Mouse (Mus musculus) kidney, adult 2 months (tissue): Measurements from ENCODE around the gene Qser1. TPM values are rescaled to one million over a fixed set of nuclear protein-coding genes. Genes with fewer than 3 reads are reported as not detected.

Experiments
- DNase-seq: peaks from one replicate; pipeline ENCODE4 v3.0.0; 2021
- H3K27ac ChIP-seq: fragments of 200-500 bp; 2 replicates; pipeline ENCODE4 v1.5.1; 2012; ENCODE audit warnings: low read depth, low read length, control low read depth, inconsistent platforms; ENCODE audit not compliant: insufficient read depth
- H3K27me3 ChIP-seq: fragments of 200-500 bp; replicated peaks from 2 replicates; pipeline ENCODE4 v1.6.1; 2012; ENCODE audit warnings: mild to moderate bottlenecking, moderate library complexity, low read length, inconsistent platforms; ENCODE audit not compliant: control insufficient read depth, insufficient read depth
- H3K36me3 ChIP-seq: fragments of 200-500 bp; 2 replicates; pipeline ENCODE4 v1.6.1; 2012; ENCODE audit warnings: mild to moderate bottlenecking, moderate library complexity, low read length, inconsistent platforms; ENCODE audit not compliant: control insufficient read depth, insufficient read depth
- H3K4me1 ChIP-seq: fragments of 200-500 bp; 2 replicates; pipeline ENCODE4 v1.6.1; 2011; ENCODE audit warnings: low read length; ENCODE audit not compliant: control insufficient read depth, insufficient read depth
- H3K4me3 ChIP-seq: fragments of 200-500 bp; 2 replicates; pipeline ENCODE4 v1.5.1; 2011; ENCODE audit warnings: mild to moderate bottlenecking, low read depth, low read length, control low read depth; ENCODE audit not compliant: insufficient read depth
- CTCF ChIP-seq: fragments of 200-500 bp; conservative IDR thresholded peaks from 2 replicates; pipeline ENCODE4 v1.5.1; 2011; ENCODE audit warnings: low read depth, mild to moderate bottlenecking, control low read depth, low read length, moderate library complexity, mixed read lengths; ENCODE audit not compliant: insufficient read depth, insufficient read length
- POLR2A ChIP-seq: fragments of 200-500 bp; IDR thresholded peaks from one replicate; pipeline ENCODE4 v1.6.1; 2011; ENCODE audit warnings: low read depth, low read length, control low read depth
- WGBS: fragments of 180-500 bp; shearing (Covaris S2); methylation state at CpG from one replicate; pipeline ENCODE4 v1.1.7; 2018; 5-methylcytosine and 5-hydroxymethylcytosine counted together
- polyA plus RNA-seq: library from polyadenylated mRNA; depleted of rRNA; stranded (reverse); fragments of >200 nt; gene quantifications from 2 replicates; pipeline ENCODE4 v1.2.3, GENCODE M21; 2012

The Qser1 gene
- polyA plus RNA-seq, 1 experiment = 5.0 TPM

DNA sequence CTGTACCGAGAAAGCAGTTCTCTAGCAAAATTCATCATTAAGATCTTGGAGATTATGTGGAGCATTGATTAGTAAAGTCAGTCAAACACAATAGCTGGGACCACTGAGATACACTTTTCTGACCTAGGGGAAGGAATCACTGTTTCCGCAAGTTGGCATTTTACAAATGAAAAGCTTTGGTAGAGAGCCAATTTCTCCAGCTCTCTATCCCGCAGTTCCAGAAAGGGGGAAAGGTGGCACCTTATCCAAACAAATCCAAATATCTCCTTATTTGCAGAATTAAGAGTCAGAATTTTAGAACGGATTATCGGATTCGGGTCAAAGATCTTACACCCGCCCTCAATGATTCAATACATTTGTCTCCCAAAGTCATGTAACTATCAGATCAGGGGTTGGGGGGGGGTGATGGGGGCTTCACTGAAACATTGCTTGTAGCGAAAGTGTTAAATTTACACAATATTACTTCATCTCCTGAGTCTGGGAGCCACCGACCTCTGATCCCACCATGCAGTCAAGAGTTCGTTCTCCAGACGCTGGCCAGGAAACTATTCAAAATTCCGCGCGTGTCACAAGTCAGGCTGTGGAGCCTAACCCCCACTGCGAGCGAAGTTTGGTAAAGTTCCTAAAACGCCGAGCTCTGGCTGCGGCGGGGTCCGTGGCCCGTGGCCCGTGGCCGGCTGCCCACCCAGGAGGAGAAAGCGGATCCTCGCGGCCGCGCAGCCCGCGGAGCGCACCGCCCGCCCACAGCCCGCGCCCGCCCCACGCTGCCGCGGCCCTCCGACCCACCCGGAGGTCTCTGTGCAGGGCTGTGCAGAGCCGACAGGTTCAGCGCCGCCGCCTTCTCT, 74.4 kb downstream of the Qser1 start:
- peak overlapping the region; percentile 95 for H3K27ac ChIP-seq
- DNase-seq = peak; percentile 26

DNA sequence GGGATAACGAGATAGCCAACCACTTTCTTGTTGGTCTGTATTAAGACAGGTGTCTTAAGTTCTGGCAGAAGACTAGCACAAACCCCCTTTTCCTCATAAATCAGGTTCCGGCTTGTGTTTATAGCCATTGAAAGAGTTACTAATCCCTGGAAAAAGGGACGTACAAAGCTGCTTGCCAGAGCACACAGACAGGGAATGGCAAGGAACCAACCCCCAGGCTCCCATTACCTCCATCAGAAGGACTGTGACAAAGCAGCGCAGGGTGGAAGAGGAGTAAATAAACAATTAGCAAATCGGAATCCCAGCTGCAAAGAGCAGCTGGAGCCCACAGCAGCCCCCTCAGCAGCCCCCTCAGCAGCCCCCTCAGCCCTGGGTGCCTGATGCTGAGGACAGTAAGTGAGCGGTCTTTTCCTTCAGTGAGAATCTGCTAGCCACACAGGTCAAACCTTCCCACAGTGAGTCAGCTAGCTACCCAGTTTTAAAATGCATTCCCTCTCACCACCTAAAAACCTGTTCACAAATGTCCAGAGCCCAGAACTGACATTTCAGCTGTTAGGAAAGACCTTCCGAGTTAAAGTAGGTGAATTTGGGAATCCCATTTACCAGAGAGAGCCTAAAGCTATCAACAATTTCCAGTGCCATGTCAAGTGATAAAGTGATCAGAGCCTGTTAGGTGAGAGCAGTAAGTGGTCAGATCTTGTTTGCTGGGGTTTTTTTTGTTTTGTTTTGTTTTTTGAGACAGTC, 75.4 kb downstream of the Qser1 start:
- Histone ChIP-seq H3K4me3 (peak overlapping the region; percentile 88), H3K27ac (peak overlapping the region; percentile 52; the same call in 1 of the 2 replicates), H3K27me3 (no peaks in the 10 kb centered on the region), H3K36me3 (no peaks in the 10 kb centered on the region), H3K4me1 (peaks cover 23% of the 10 kb centered on the region)
- peak; percentile 23 for DNase-seq
- WGBS = 51% methylated on average over 7 of the region's 7 CpGs
- TF ChIP-seq CTCF (no peak), POLR2A (no peak)

More for the DNA sequence above, 74.4 kb downstream of the Qser1 start:
- TF ChIP-seq POLR2A = no peak
- TF ChIP-seq CTCF = no peak
- H3K36me3 ChIP-seq = no peaks in the 10 kb centered on the region
- H3K27me3 ChIP-seq = no peaks in the 10 kb centered on the region
- H3K4me3 ChIP-seq = peak overlapping the region; percentile 88
- H3K4me1 ChIP-seq = peaks cover 14% of the 10 kb centered on the region
- 5% methylated on average over 43 of the region's 46 CpGs for WGBS

DNA sequence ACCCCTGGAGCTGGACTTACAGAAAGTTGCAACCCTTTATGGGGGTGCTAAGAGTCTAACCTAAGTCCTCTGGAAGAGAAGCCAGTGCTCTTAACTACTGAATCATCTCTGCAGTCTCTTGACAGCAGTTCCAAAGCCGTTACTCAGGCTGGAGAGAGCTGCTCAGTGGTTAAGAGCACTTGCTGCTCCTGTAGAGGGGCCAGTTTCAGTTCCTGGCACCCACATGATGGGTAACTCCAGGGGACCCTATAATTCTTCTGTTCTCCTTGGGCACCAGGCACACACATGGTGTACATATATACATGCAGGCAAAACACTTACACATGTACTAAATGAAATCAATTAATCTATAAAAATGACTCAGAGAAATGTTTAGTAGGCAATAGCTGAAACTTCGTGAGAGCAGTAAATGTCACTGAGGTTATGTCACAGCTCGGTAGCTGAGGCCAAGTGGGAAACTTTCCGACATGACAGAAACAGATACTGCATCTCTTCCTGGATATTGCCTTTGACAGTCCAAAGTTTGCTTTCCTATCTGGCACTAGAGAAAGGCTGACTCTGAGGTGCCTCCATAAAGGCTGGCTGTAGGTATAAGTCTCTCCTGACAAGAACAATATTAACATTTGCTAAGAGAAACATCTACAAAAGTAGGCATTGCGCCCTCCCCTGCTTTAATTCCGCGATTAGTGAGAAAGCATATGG, 76.2 kb downstream of the Qser1 start:
- no peaks in the 10 kb centered on the region for H3K27me3 ChIP-seq
- peaks cover 27% of the 10 kb centered on the region for H3K4me1 ChIP-seq
- H3K27ac ChIP-seq = no peak overlapping the region
- WGBS = 55% methylated on average over 7 of the region's 7 CpGs
- peak; percentile 17 for DNase-seq
- no peak for TF ChIP-seq CTCF
- no peak for TF ChIP-seq POLR2A
- no peaks in the 10 kb centered on the region for H3K36me3 ChIP-seq
- H3K4me3 ChIP-seq = peak overlapping the region; percentile 38

DNA sequence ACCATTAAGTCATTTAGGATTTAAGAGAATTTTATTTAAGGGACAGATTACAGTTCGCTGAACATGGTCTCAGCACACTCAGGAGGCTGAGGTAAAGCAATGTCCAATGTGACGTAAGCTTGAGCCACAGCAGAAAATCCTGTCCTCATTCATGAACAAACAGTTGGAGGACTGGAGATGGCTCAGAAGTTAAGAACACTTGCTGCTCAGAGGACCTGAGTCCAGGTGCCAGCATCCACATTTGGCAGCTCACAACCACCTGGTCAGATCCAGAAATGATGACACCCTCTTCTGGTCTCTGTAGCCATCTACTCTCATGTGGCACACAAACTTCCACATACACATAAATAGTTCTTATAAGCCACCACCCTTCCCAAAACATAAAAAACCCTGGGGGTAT, 76.9 kb downstream of the Qser1 start:
- H3K27me3 ChIP-seq = no peaks in the 10 kb centered on the region
- no peak overlapping the region for H3K27ac ChIP-seq
- DNase-seq = no peak
- H3K4me1 ChIP-seq = peaks cover 27% of the 10 kb centered on the region
- 67% methylated on average over 2 of the region's 2 CpGs for WGBS
- H3K4me3 ChIP-seq = no peak overlapping the region
- TF ChIP-seq CTCF (no peak), POLR2A (no peak)
- no peaks in the 10 kb centered on the region for H3K36me3 ChIP-seq

DNA sequence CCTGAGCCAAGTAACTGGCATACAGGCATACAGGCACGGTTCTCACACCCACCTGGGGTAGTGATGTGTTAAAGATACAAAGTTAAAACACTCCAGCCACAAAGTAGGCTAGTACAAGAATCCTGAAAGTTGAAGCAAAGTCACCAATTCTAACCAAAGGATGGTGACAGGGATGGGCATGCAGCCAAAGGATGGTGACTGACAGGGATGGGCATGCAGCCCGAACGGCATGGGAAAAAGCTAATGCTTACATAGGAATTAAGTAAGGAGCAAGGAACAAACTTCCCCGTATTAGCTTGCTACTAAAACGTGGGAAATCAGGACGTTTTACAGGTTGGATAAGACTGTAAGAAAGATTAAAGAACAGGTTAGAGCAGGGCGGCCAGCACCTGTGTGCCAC, 80.3 kb downstream of the Qser1 start:
- peak; percentile 20 for DNase-seq
- WGBS = 46% methylated on average over 7 of the region's 7 CpGs
- Histone ChIP-seq H3K27ac (no peak overlapping the region), H3K4me1 (peaks cover 33% of the 10 kb centered on the region), H3K4me3 (no peak overlapping the region), H3K27me3 (no peaks in the 10 kb centered on the region), H3K36me3 (no peaks in the 10 kb centered on the region)
- TF ChIP-seq POLR2A = no peak
- TF ChIP-seq CTCF = no peak

DNA sequence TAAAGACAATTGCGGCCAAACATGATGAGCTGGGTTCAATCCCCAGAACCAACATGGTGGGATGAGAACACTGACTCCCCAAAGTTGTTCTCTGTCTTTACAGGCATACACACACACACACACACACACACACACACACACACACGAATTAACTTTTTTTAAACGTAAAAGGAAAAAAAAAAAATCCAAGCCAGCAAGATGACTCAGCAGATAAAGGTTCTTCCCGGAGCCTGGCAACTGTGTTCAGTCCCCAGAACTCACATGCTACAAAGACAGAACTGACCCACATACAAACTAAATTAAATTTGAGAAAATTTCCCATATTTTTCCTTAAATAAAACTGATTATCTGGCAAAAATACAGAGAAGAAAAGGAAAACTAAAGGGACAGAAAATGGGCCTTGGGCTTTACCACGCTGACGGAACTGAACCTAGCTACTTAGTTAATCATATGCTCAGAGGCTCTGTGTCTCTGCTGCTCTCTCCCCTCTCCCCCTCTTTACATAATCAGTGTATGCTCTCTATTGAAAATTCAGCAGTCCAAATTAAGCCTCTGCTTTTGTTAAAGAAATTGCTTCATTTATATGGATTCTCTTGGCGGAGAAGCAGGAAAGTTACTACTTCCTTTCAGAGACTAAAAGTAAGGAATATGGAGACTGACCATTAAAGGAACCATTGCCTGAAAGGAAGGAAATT, 83.9 kb downstream of the Qser1 start:
- H3K36me3 ChIP-seq = no peaks in the 10 kb centered on the region
- TF ChIP-seq POLR2A (no peak), CTCF (no peak)
- peak; percentile 39 for DNase-seq
- peak overlapping the region; percentile 10; the same call in 1 of the 2 replicates for H3K27ac ChIP-seq
- peaks cover 19% of the 10 kb centered on the region for H3K4me1 ChIP-seq
- no peaks in the 10 kb centered on the region for H3K27me3 ChIP-seq
- WGBS = 49% methylated on average over 7 of the region's 7 CpGs
- H3K4me3 ChIP-seq = no peak overlapping the region
